Mouse (Mus musculus): ENCODE measurements around the gene Slc43a3.

DNA sequence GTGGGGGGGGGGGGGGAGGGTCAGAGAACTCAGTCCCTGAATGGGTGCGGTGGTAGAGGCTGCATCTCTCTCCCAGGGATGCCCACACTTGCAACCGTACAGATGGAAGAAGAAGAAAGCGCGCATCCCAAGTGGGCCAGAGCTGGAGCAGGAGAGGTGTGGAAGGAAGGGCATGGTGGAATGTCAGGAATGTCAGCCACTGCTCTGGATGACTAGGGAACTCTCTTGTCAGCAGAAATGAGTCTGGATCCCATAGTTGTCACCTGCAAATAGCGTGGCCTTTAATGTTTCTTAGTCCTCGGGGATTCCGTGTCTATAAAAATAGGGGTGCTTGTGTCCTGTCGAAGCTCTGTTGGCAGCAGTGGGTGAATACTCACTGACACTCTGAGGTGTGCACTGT lies 66.2 kb downstream of the Slc43a3 start:
- no peak for TF ChIP-seq CTCF (IDR thresholded peaks at IDR 0.05; ENCODE audit: low read depth, low read length)
- no peak for TF ChIP-seq POLR2A (IDR thresholded peaks at IDR 0.05; ENCODE audit: insufficient read depth, low read length)
- TF ChIP-seq EP300 (IDR thresholded peaks at IDR 0.05; ENCODE audit: insufficient read depth, low read depth, low read length): no peak
